Mouse (Mus musculus): ENCODE data around the gene Pde2a. TPM values are rescaled to one million over a fixed set of nuclear protein-coding genes. Genes with fewer than 3 reads are reported as not detected.

The Pde2a gene
- polyA plus RNA-seq, 1 experiment from 2014 or later: 18.3 TPM

DNA sequence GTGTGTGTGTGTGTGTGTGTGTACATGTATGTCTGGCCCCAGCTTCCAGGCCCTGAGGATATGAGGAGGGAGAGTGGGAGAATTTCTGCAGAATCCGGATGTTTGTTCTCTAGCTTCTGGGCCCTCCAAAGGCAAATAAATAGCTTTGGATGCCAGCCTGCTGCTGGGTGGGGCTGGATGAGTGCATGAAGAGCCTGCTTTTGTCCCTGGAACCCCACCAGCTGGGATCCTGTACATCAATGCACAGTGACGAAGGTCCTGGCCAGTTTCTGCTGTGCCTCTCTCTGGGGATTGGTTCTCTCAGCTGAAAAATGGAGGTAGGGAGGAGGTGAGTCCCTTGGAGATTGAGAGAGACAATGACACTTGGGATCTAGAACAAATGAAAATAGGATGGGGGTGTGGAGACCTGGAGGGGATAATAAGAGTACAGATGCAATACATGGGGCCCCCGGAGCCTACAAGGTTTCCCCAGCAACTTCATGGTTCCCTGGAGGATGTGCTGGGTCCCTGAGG lies 50.5 kb downstream of the Pde2a start:
- DNase-seq (ENCODE audit: low spot score): no peak
- H3K9me3 ChIP-seq: no peaks in the 10 kb centered on the region
- no peaks in the 10 kb centered on the region for H3K27me3 ChIP-seq (ENCODE audit: insufficient read depth, poor library complexity, severe bottlenecking)
- no peak overlapping the region for H3K4me3 ChIP-seq
- H3K27ac ChIP-seq: no peak overlapping the region
- H3K4me1 ChIP-seq (replicated peaks): peaks cover 19% of the 10 kb centered on the region
- 73% methylated on average over 3 of the region's 3 CpGs for WGBS
- H3K36me3 ChIP-seq: no peaks in the 10 kb centered on the region

DNA sequence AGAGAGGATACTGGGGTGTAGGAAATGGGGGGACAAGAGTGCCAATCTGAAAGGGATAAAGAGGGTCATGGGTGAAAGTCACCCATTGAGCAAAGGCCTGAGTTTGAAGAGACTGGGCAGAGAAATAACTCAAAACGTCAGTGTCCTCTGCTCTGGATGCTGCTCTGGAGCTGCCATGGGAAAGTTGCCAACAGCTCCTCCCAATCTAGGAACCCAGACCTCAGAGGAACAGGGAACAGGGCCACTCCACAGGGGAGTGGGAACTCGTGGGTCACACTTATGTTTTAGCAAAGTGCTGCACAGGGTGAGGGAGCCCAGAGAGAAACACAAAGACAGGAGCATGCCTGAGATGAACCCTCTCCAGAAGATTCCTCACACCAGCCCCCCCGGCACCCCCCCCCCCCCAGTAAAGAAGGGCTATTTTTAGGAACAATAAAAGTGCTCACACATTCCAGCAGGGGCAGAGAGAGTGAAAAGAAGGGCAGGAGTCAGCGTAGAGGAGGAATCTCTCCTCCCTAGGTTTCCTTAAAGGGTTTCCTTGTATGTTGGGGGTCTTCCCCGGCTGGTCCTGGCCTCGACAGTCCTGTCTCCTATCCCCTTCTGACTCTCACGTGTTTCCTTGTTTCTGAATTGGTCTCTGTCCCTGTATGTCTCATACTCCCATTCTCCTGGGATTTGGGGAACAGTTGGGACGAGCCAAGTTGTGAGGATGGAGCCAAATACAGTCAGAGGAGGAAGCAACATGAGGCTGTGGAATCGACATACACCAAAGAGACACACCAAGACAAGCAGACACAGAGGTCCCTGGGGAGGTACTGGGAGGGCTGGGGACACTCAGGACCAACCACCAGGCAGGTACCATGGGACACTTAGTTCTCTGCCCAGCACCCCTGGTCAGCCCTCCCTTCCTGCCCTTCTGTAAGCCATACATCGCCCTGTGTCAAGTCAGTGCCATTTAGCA lies 51.4 kb downstream of the Pde2a start:
- WGBS: 66% methylated on average over 10 of the region's 10 CpGs
- no peaks in the 10 kb centered on the region for H3K9me3 ChIP-seq
- no peaks in the 10 kb centered on the region for H3K27me3 ChIP-seq (ENCODE audit: insufficient read depth, poor library complexity, severe bottlenecking)
- H3K36me3 ChIP-seq: no peaks in the 10 kb centered on the region
- peaks cover 20% of the 10 kb centered on the region for H3K4me1 ChIP-seq (replicated peaks)
- H3K27ac ChIP-seq: peak overlapping the region; percentile 5; the same call in 1 of the 2 replicates
- DNase-seq (ENCODE audit: low spot score): no peak
- H3K4me3 ChIP-seq: no peak overlapping the region

DNA sequence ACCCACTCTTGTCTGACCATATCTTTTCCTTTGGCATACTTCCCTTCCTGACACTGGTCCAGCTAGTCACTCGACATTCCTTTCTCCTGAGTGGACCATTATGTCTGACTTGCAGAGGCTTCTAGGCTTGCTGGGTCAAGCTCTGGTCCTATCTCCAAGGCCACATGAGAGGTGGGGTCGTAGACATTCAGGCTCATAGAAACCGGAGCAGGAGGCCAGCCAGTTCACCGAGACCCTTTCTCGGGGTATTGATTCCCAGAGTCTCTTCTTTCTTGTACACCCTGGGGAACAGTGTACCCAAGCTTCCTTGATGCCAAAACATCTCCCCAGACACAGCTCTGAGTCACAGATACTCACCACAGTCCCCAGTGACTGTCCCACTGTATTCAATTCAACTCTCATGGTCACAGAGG lies 52.9 kb downstream of the Pde2a start:
- WGBS: 93% methylated on average over 5 of the region's 5 CpGs
- no peak overlapping the region for H3K27ac ChIP-seq
- no peak for DNase-seq (ENCODE audit: low spot score)
- no peaks in the 10 kb centered on the region for H3K27me3 ChIP-seq (ENCODE audit: insufficient read depth, poor library complexity, severe bottlenecking)
- H3K4me1 ChIP-seq (replicated peaks): peaks cover 30% of the 10 kb centered on the region
- H3K9me3 ChIP-seq: no peaks in the 10 kb centered on the region
- H3K4me3 ChIP-seq: no peak overlapping the region
- H3K36me3 ChIP-seq: no peaks in the 10 kb centered on the region

DNA sequence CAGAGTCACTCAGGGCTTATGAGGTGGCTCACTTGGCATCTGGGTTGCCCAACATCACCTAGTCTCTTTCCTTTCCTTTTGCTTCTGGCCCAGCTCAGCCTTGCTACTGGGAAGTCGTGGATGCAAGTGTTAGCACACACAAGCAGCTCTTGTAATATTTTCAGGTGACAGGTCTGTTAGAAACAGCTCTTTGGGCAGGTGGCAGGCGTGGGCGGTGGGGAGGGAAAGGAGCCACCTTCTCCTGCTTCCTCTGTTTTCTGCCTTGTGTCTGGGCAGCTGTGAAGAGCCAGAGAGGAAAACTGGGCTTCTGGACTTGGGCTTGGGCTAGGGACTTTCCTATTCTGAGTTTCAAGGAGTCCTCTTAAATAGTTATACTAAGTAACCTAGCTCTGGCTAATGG lies 54.5 kb downstream of the Pde2a start:
- Histone ChIP-seq H3K27ac (no peak overlapping the region), H3K4me3 (no peak overlapping the region), H3K27me3 (ENCODE audit: insufficient read depth, poor library complexity, severe bottlenecking) (no peaks in the 10 kb centered on the region), H3K4me1 (replicated peaks) (peaks cover 36% of the 10 kb centered on the region), H3K9me3 (no peaks in the 10 kb centered on the region), H3K36me3 (no peaks in the 10 kb centered on the region)
- DNase-seq (ENCODE audit: low spot score): no peak
- WGBS: 87% methylated on average over 3 of the region's 3 CpGs

DNA sequence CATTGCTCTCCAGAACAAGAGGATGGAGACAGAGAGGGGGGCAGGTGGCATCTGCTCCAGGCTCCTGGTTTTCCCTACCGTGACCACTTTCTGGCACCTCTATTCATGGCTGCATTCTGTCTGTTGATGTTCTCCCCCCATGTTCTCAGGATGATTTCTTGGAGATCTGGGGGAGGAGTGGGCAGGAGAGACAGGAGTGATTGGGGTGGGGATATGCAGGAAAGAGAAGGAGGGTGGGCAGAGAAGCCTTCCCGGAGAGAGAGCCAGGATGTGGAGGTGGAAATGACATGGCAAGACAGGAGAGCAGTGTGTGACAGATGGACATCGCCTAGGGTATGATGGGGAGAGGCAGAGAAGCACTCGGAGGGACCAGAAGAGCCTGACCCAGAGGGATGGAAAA lies 55.0 kb downstream of the Pde2a start:
- 71% methylated on average over 4 of the region's 4 CpGs for WGBS
- no peak overlapping the region for H3K27ac ChIP-seq
- peaks cover 35% of the 10 kb centered on the region for H3K4me1 ChIP-seq (replicated peaks)
- H3K27me3 ChIP-seq (ENCODE audit: insufficient read depth, poor library complexity, severe bottlenecking): no peaks in the 10 kb centered on the region
- H3K4me3 ChIP-seq: no peak overlapping the region
- DNase-seq (ENCODE audit: low spot score): no peak
- H3K36me3 ChIP-seq: no peaks in the 10 kb centered on the region
- H3K9me3 ChIP-seq: no peaks in the 10 kb centered on the region

DNA sequence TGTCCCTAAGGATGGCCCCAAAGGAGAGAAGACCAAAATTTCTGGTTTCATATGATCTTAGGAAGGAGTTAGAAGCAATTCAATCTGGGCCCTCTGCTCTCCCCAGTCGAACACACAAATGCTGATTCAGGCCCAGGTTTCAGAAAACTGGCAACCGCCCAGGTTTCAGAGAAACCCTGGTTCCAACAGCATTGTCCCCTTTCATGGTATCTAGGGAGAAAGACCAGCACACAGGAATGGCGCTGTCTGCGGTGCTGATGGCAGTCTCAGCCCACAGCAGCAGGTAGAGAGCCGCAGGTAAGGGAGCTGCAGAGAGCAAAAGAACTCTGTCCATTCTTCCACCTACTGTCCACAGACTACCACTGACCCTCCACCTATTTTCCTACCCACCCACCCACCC lies 55.7 kb downstream of the Pde2a start:
- WGBS: 43% methylated on average over 5 of the region's 5 CpGs
- Histone ChIP-seq H3K27ac (no peak overlapping the region), H3K36me3 (no peaks in the 10 kb centered on the region), H3K9me3 (no peaks in the 10 kb centered on the region), H3K27me3 (ENCODE audit: insufficient read depth, poor library complexity, severe bottlenecking) (no peaks in the 10 kb centered on the region), H3K4me3 (no peak overlapping the region), H3K4me1 (replicated peaks) (peaks cover 35% of the 10 kb centered on the region)
- no peak for DNase-seq (ENCODE audit: low spot score)

DNA sequence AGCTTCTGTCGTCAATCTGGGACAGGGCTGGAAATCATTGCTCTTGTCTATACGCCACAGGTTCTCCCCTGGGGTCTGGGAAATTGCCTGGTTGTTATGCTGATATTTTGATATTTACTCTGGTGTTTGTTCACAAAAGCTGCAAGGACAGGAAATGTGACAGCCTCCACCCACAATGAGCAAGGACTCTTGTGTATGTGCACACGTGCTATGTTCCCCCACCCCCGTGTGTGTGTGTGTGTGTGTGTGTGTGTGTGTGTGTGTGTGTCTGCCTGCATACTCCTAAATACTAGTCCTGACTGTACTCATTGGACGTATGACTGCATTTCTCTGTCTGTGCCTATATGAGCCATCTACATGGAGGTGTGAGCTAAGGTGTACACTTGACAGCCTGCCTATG lies 56.6 kb downstream of the Pde2a start:
- Histone ChIP-seq H3K36me3 (no peaks in the 10 kb centered on the region), H3K9me3 (no peaks in the 10 kb centered on the region), H3K4me3 (no peak overlapping the region), H3K27me3 (ENCODE audit: insufficient read depth, poor library complexity, severe bottlenecking) (no peaks in the 10 kb centered on the region), H3K4me1 (replicated peaks) (peaks cover 33% of the 10 kb centered on the region), H3K27ac (no peak overlapping the region)
- DNase-seq (ENCODE audit: low spot score): no peak
- WGBS: 75% methylated on average over 5 of the region's 5 CpGs

DNA sequence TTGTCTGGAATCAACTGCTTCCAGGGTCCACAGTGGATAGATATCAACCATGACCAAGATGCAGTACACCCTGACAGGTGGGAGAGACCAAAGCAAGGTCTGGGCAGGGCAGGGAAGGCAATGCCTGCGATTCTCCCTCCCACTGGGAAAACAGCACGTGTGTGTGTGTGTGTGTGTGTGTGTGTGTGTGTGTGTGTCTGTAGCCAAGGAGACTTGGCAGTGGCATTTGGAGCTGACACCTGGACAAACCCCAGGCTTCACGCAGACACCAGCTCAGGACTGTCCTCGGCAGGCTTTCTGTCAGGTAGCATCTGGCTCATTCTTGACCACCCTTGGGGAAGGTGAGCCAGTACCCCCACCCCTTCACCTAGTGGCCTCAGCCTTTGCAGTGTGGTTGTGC lies 58.4 kb downstream of the Pde2a start:
- H3K27ac ChIP-seq: no peak overlapping the region
- no peak for DNase-seq (ENCODE audit: low spot score)
- no peaks in the 10 kb centered on the region for H3K27me3 ChIP-seq (ENCODE audit: insufficient read depth, poor library complexity, severe bottlenecking)
- H3K4me3 ChIP-seq: no peak overlapping the region
- peaks cover 38% of the 10 kb centered on the region for H3K4me1 ChIP-seq (replicated peaks)
- H3K36me3 ChIP-seq: no peaks in the 10 kb centered on the region
- WGBS: 86% methylated on average over 4 of the region's 4 CpGs
- no peaks in the 10 kb centered on the region for H3K9me3 ChIP-seq

DNA sequence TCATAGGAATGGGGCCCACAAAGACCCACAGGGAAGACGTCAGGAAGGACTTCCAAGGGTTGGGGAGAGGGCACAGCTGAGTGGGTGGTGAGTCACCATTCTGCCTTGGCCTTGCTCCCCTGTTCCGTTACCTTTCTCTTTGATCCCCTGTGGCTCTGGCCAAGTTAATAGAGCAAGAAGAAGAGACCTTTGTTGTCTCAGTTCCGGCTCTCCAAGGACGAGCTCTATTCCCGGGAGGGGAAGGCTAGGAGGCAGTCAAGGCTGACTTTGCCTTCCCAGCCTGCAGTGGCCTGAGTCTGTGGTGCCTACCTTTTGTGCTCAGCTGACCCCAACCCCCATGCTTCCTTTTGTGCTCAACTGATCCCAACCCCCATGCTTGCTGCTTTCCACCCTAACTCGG lies 59.2 kb downstream of the Pde2a start:
- no peak overlapping the region for H3K27ac ChIP-seq
- H3K27me3 ChIP-seq (ENCODE audit: insufficient read depth, poor library complexity, severe bottlenecking): no peaks in the 10 kb centered on the region
- H3K36me3 ChIP-seq: no peaks in the 10 kb centered on the region
- WGBS: 57% methylated on average over 6 of the region's 6 CpGs
- no peak overlapping the region for H3K4me3 ChIP-seq
- H3K9me3 ChIP-seq: no peaks in the 10 kb centered on the region
- no peak for DNase-seq (ENCODE audit: low spot score)
- peaks cover 38% of the 10 kb centered on the region for H3K4me1 ChIP-seq (replicated peaks)

DNA sequence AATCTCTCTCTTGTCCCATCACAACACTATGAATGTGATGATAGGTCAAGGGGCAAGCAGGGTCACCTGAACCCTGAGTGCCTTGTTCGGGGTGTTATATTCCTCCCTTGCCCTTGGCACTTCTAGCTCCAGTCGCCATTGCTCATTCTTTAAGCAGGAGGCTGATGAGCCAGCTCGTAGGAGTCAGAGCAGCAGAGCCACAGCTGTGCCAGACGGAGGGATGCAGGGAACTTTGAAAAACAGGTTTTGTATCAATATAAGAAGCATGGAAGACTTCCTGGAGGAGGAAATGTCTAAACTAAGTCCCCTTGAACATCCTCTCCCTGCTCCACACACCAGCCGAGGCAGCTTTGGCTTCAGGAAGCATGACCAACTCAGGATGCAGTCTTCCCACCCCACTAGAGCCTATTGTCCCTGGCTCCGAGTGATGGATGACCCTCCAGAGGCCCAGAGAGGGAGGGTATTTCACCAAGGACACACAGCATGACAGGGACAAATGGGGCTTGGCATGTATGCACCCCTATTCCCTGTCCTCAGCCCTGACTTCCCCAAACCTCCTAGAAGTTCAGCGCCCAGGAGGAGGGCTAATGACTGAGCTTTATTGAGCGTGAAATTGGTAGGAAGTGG lies 60.5 kb downstream of the Pde2a start:
- Histone ChIP-seq H3K27ac (no peak overlapping the region), H3K36me3 (no peaks in the 10 kb centered on the region), H3K4me1 (replicated peaks) (peaks cover 38% of the 10 kb centered on the region), H3K4me3 (no peak overlapping the region), H3K9me3 (no peaks in the 10 kb centered on the region), H3K27me3 (ENCODE audit: insufficient read depth, poor library complexity, severe bottlenecking) (no peaks in the 10 kb centered on the region)
- no peak for DNase-seq (ENCODE audit: low spot score)
- 63% methylated on average over 8 of the region's 8 CpGs for WGBS

DNA sequence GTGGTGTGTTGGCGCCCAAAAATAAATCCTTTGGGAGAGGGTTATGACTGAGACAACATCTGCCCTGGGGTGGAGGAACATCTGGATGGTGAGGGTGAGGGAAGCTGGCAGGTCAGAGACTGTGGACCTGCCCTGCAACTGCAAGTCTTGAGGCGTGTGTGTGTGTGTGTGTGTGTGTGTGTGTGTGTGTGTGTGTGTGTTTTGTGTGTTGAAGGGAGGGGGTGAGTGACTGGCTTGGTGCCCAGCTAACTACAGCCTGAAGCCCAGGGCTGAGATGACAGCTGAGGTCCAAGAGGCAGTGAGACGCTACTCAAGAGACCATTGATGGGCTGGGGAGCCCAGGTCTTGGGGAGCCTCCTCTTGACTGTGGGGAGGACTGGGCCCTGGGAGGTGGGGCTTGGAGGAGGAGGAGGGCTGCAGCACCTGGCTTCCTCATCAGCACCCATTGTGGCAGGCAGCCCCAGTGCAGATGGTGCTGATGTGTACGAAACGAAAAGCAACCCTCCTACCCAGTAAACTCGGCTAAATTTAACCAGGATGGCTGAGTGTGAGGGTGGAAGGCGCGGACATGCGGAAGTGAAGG lies 61.1 kb downstream of the Pde2a start:
- H3K4me3 ChIP-seq: no peak overlapping the region
- no peaks in the 10 kb centered on the region for H3K27me3 ChIP-seq (ENCODE audit: insufficient read depth, poor library complexity, severe bottlenecking)
- 81% methylated on average over 9 of the region's 9 CpGs for WGBS
- H3K36me3 ChIP-seq: no peaks in the 10 kb centered on the region
- no peak overlapping the region; the same call in none of the 2 replicates for H3K27ac ChIP-seq
- DNase-seq (ENCODE audit: low spot score): no peak
- H3K4me1 ChIP-seq (replicated peaks): peaks cover 38% of the 10 kb centered on the region
- no peaks in the 10 kb centered on the region for H3K9me3 ChIP-seq

DNA sequence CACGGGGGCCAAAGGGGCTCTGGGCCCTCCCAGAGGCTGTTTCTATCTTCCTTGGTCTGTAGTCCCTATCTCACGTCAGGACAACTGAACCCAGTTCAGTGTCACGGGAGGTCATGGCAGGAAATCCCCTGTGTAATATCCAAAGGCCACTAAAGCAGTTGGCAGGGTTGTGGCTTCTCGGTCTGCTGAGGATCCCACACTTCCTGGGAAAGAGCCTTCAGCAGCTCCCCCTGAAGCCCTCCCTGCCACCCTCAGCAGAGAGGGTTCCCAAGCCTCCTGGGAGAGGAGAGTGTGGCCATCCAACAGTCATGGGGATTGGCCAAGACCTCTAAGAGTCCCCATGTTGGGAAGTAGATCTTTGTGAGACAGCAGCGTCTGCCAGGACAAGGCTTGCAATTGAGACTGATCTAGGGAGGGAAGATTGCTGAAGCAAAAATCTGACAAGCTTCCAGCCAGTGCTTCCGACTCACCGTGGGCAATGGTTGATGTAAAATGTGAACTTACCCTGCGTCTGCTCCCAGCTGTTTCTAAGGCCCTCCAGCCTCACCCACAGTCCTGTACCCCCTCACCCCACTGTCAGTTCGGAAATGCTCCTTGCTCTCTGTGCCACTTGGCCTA lies 62.1 kb downstream of the Pde2a start:
- peaks cover 32% of the 10 kb centered on the region for H3K4me1 ChIP-seq (replicated peaks)
- no peaks in the 10 kb centered on the region for H3K27me3 ChIP-seq (ENCODE audit: insufficient read depth, poor library complexity, severe bottlenecking)
- DNase-seq (ENCODE audit: low spot score): no peak
- H3K4me3 ChIP-seq: no peak overlapping the region
- no peaks in the 10 kb centered on the region for H3K36me3 ChIP-seq
- H3K9me3 ChIP-seq: no peaks in the 10 kb centered on the region
- H3K27ac ChIP-seq: 0 out of 2 replicates have a peak overlapping the region, but pooled peaks have one; percentile 4
- 74% methylated on average over 9 of the region's 9 CpGs for whole genome bisulfite sequencing

All from hindbrain, embryonic 10.5 days (tissue).